Mouse (Mus musculus) G1E (cell line): Measurements from ENCODE around the gene Eif1ax. TPM values are rescaled to one million over a fixed set of nuclear protein-coding genes. Genes with fewer than 3 reads are reported as not detected.
"Not testable (repeated sequence)": the region's sequence is repeated elsewhere in the genome, so short reads cannot be mapped to it uniquely, and the experiment has no call there.

Experiments used
- ATAC-seq: 2 replicates; pipeline ENCODE4 v1.8.0; 2016; ENCODE audit warnings: mild to moderate bottlenecking; ENCODE audit not compliant: insufficient number of reproducible peaks, poor library complexity, low FRiP score, severe bottlenecking; ENCODE audit errors: extremely low read depth
- DNase-seq: peaks from one replicate; pipeline ENCODE4 v3.0.0; 2012; ENCODE audit warnings: low spot score
- H3K27me3 ChIP-seq: 2 replicates; pipeline ENCODE4 v1.6.1; 2012; ENCODE audit warnings: mild to moderate bottlenecking, low read length, inconsistent platforms; ENCODE audit not compliant: insufficient read depth
- H3K36me3 ChIP-seq: replicated peaks from 2 replicates; pipeline ENCODE3; 2012; ENCODE audit warnings: mild to moderate bottlenecking, inconsistent platforms
- H3K4me1 ChIP-seq: 2 replicates; pipeline ENCODE4 v1.6.1; 2012; ENCODE audit warnings: low read depth, low read length, inconsistent platforms, mixed read lengths; ENCODE audit not compliant: insufficient read depth
- H3K4me3 ChIP-seq: 2 replicates; pipeline ENCODE4 v1.5.1; 2012; ENCODE audit warnings: low read depth, mild to moderate bottlenecking, inconsistent platforms, low read length, moderate library complexity, mixed read lengths
- H3K9me3 ChIP-seq: replicated peaks from 2 replicates; pipeline ENCODE4 v1.6.1; 2012; ENCODE audit warnings: inconsistent platforms
- CTCF ChIP-seq: IDR thresholded peaks from 2 replicates; pipeline ENCODE4 v1.5.1; 2012; ENCODE audit warnings: low read depth, low read length, inconsistent platforms, mixed read lengths
- GATA1 ChIP-seq: IDR thresholded peaks from 2 replicates; pipeline ENCODE4 v1.6.1; 2012; ENCODE audit warnings: borderline replicate concordance, low read length, inconsistent platforms, mixed read lengths
- GATA2 ChIP-seq: IDR thresholded peaks from 2 replicates; pipeline ENCODE4 v1.6.1; 2012; ENCODE audit warnings: low read depth, low read length, inconsistent platforms, borderline replicate concordance
- POLR2AphosphoS5 ChIP-seq: IDR thresholded peaks from 2 replicates; pipeline ENCODE4 v1.6.1; 2012; ENCODE audit warnings: low read depth, low read length, inconsistent platforms; ENCODE audit not compliant: insufficient replicate concordance
- TAL1 ChIP-seq: conservative IDR thresholded peaks from 2 replicates; pipeline ENCODE4 v1.6.1; 2012; ENCODE audit warnings: low read depth, low read length, inconsistent platforms, mixed read lengths
- polyA plus RNA-seq: library from polyadenylated mRNA; stranded (reverse); fragments of >175 nt; gene quantifications from 2 replicates; pipeline ENCODE4 v1.2.3, GENCODE M21; 2012
- total RNA-seq, 2 experiments: library from RNA; stranded (forward) in 1 of 2; stranded (reverse) in 1 of 2; fragments of 200-1000 nt in 1 of 2; fragments of >200 nt in 1 of 2; fragmentation: Nextera tagmentation in 1 of 2; gene quantifications; 2 replicates each; pipeline ENCODE4 v1.2.3; 2014 to 2017

The Eif1ax gene
- total and polyA plus RNA-seq, 3 experiments, result 56.2 to 542 (median 61.6) TPM

DNA sequence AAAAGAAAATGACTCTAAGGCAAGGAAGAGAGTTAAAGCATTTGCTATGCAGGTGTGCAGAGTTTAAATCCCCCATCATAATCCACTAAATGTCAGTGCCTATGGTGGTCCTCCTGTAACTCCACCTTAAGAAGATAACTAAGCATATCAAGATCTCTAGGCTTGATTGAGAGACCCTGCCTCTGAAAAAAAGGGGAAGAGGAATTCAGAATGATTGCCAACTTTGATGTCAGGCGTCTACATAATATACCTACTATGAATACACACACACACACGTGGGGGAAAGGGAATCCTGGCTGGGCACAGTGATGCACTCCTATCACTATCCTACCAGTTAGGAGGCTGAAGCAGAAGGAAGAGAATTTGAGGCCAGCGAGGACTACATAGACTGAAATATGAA lies 19.3 kb downstream of the Eif1ax start:
- Histone ChIP-seq H3K4me1 (no peaks in the 10 kb centered on the region), H3K27me3 (no peaks in the 10 kb centered on the region), H3K36me3 (peaks cover 24% of the 10 kb centered on the region), H3K4me3 (no peak overlapping the region), H3K9me3 (no peaks in the 10 kb centered on the region)
- TF ChIP-seq POLR2AphosphoS5 (no peak), GATA2 (no peak), GATA1 (no peak), CTCF (no peak), TAL1 (no peak)
- ATAC-seq (no peak), DNase-seq (no peak)

DNA sequence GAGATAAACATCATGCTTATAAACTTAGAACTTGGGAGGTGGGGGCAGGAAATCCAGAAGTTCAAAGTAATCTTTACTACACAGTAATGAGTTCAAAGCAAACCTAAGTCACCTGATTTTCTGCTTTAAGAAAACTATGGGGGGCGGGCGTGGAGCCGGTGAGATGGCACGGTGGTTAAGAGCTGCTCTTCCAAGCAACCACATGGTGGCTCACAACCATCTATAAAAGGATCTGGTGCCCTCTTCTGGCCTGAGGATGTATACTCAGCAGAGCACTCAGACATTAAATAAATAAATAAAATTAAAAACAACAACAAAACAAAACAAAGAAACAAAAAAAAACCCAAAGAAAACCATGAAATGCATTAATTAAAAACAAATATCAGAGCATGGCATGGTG lies 37.3 kb downstream of the Eif1ax start:
- ATAC-seq (peak; percentile 49), DNase-seq (no peak)
- TF ChIP-seq GATA2 (no peak), TAL1 (no peak), POLR2AphosphoS5 (no peak), GATA1 (no peak), CTCF (no peak)
- H3K9me3 ChIP-seq, result no peaks in the 10 kb centered on the region; the same call in 1 of the 2 replicates
- no peaks in the 10 kb centered on the region for H3K36me3 ChIP-seq
- H3K4me3 ChIP-seq, result no peak overlapping the region
- H3K4me1 ChIP-seq, result no peaks in the 10 kb centered on the region
- no peaks in the 10 kb centered on the region for H3K27me3 ChIP-seq

DNA sequence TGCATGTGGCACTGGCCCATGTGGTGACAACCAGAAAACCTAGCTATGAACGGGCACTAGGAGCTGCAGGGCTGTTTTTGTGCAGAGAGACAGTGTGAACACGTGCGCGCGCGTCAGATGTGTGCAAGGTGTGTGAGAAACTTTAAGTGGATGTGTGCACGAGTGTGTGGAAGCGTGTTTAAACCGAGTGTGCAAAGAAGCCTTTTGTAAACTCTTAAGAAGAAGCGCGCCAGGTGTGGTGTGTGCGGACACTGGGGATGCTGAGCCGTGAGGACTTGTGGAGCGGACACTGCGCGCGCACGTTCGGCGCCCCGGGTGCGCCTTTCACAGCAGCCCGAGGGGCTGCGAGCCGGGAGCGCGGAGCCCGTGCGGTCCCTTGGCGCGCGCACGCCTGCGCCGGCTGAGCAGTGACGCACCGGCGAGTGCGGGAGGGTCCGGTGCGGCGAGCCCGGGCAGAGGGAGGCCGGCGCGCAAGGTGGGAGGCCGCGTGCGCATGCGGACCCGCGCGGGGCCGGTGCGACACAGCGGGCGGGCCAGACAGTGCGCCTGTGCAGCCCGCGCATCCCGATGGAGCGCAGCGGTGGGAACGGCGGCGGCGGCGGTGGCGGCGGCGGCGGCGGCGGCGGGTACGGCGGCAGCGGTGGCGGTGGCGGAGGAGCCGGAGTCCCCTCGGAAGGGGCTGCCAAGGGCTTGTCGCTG lies 42.3 kb downstream of the Eif1ax start, which contains the start of gene Map7d2:
Gene Map7d2, plus strand, starts transcription at position 443 of the 699 bp plus-strand sequence.
- TF ChIP-seq POLR2AphosphoS5, result no peak
- TF ChIP-seq GATA1, result no peak
- TF ChIP-seq TAL1, result no peak
- TF ChIP-seq CTCF, result no peak
- no peak for TF ChIP-seq GATA2
- Histone ChIP-seq H3K4me1 (no peaks in the 10 kb centered on the region), H3K9me3 (peaks cover 6% of the 10 kb centered on the region), H3K36me3 (no peaks in the 10 kb centered on the region), H3K27me3 (no peaks in the 10 kb centered on the region), H3K4me3 (no peak within 1 kb of the TSS)
- DNase-seq (no peak), ATAC-seq (no peak)

DNA sequence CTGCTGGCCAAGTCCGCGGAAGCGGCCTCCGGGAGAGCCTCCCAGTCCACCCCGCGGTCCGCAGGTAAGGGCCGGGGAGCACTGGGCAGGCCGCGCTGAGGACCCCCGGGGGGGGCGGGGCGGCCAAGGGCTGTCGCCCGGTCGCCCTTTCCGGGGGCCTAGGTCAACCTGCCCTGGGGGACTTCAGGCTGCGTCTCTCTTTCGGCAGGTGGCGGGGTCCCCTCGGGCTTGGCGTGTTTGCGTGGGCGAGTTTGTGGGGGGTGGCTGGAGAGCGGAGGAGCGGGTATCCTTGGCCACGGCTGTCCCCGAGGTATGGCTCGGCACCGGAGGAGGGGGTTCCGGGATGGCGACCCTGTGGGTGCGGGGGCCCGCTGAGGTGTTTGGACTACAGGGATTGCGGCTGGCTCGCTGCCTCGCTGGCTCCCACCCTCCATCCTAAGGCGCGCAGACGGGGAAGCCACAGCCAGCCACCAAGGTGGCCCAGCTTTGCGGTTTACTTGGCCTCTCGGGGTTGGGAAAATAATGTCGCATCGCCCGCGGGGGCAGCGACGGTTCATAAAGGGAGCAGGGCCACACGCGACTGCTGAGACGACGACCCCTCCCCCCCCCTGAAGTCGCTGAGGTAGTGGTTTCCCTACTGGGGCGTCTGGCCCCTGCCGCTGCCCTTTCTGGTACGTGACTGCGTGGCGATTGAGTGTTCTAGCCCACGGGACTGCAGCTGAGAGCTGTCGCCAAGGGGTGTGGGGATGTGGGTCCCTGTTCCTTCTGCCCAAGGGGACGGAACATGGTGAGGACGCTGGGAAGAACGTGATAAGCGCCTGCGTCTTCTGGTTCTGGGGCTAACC lies 43.1 kb downstream of the Eif1ax start:
- Histone ChIP-seq H3K4me3 (no peak overlapping the region), H3K36me3 (no peaks in the 10 kb centered on the region), H3K9me3 (peaks cover 6% of the 10 kb centered on the region), H3K4me1 (no peaks in the 10 kb centered on the region), H3K27me3 (no peaks in the 10 kb centered on the region)
- ATAC-seq (no peak), DNase-seq (no peak)
- TF ChIP-seq CTCF (no peak), GATA2 (no peak), POLR2AphosphoS5 (no peak), TAL1 (no peak), GATA1 (no peak)

DNA sequence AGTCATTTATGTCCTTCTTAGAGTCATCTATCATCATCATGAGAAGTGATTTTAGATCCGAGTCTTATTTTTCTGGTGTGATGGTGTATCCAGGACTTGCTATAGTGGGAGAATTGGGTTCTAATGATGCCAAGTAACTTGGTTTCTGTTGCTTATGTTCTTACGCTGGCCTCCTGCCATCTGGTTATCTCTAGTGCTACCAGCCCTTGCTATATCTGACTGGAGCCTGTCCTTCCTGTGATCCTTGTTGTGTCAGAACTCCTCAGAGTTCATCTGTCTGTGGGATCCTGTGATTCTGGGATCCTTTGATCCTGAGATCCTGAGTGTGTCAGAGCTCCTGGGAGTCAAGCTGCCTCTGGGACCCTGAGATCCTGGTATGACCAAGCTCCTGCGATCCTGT lies 58.5 kb downstream of the Eif1ax start:
- DNase-seq, H3K36me3 ChIP-seq, H3K27me3 ChIP-seq, ATAC-seq, H3K4me3 ChIP-seq, H3K4me1 ChIP-seq, H3K9me3 ChIP-seq: not testable (repeated sequence)

Other genes starting within 250 kb of the Eif1ax start
- 52.7 and 65.2 TPM in 2 replicates for gene Rps6ka3, start 161.9 kb upstream of the Eif1ax start, total RNA-seq (2014; fragmentation: Nextera tagmentation)
- gene Rps6ka3, start 161.9 kb upstream of the Eif1ax start, total RNA-seq (2017), result 14.8 and 15.5 TPM in 2 replicates
- 4.6 and 5.0 TPM in 2 replicates for gene Rps6ka3, start 161.9 kb upstream of the Eif1ax start, polyA plus RNA-seq
- not detected in 2 replicates for gene Map7d2, start 42.4 kb downstream of the Eif1ax start, total RNA-seq (2014; fragmentation: Nextera tagmentation)
- gene Map7d2, start 42.4 kb downstream of the Eif1ax start, total RNA-seq (2017), result 0.16 TPM in 1 of 2 replicates, not detected in the other
- gene Map7d2, start 42.4 kb downstream of the Eif1ax start, polyA plus RNA-seq, result not detected in 2 replicates
- 64.4 and 73.5 TPM in 2 replicates for gene Bclaf3, start 154.5 kb downstream of the Eif1ax start, total RNA-seq (2014; fragmentation: Nextera tagmentation)
- gene Bclaf3, start 154.5 kb downstream of the Eif1ax start, total RNA-seq (2017), result 41.4 and 52.0 TPM in 2 replicates
- gene Bclaf3, start 154.5 kb downstream of the Eif1ax start, polyA plus RNA-seq, result 2.8 and 2.9 TPM in 2 replicates